9 mouse cellular contexts compared by ENCODE assay signal in genomic region chr3:121813834-121814233, GRCm38 (mm10). TPM values are rescaled to one million over a fixed set of nuclear protein-coding genes. Genes with fewer than 3 reads are reported as not detected.
DNase-seq lines count a peak whose midpoint lies in the region; ATAC-seq and TF ChIP-seq lines count a peak whose summit lies in the region.
"Had no signal": no experiment of that assay in that cellular context is flagged by ENCODE, and none has a peak within 500 bp of the region (broad histone marks: within the 10 kb centered on the region; RNA-seq: fewer than 3 reads in every experiment).

No protein-coding gene starts in this region.

- TF ChIP-seq CTCF in E14TG2a.4 (conservative IDR thresholded peaks at IDR 0.05; ENCODE audit: low read length): no peak

- intact Hi-C loops in heart, postnatal 10 days (cut with DNase I): no loop called here

- peaks cover 8% of the 10 kb centered on the region for H3K4me1 ChIP-seq in heart, embryonic 11.5 days (ENCODE audit: control insufficient read depth, insufficient read depth, low read length)
- peaks cover 64% of the 10 kb centered on the region for H3K4me1 ChIP-seq in E14TG2a.4 (replicated peaks; ENCODE audit: low read depth, low read length)
- peaks cover 8% of the 10 kb centered on the region for H3K4me1 ChIP-seq in forebrain, embryonic 16.5 days (replicated peaks; ENCODE audit: control insufficient read depth, insufficient read depth, low read length)
- H3K4me1 ChIP-seq in liver, embryonic 16.5 days (ENCODE audit: control insufficient read depth, low read depth, low read length): peaks cover 2% of the 10 kb centered on the region; the same call in 1 of the 2 replicates

- ATAC-seq in heart, embryonic 11.5 days (replicated peaks; ENCODE audit: insufficient number of reproducible peaks, low FRiP score, low TSS enrichment): no peak
- no peak for ATAC-seq in forebrain, embryonic 16.5 days
- ATAC-seq in liver, embryonic 16.5 days (ENCODE audit: low read depth): no peak

- no peak overlapping the region for H3K9ac ChIP-seq in heart, embryonic 11.5 days (ENCODE audit: low read depth, low read length)
- peak overlapping the region; percentile 83; the same call in 1 of the 2 replicates for H3K9ac ChIP-seq in forebrain, embryonic 16.5 days (replicated peaks; ENCODE audit: low read depth, low read length)
- no peak overlapping the region for H3K9ac ChIP-seq in liver, embryonic 16.5 days (ENCODE audit: low read depth, low read length)

- no peaks in the 10 kb centered on the region for H3K9me3 ChIP-seq in heart, embryonic 11.5 days (replicated peaks; ENCODE audit: control insufficient read depth, low read length)
- no peaks in the 10 kb centered on the region for H3K9me3 ChIP-seq in E14TG2a.4 (ENCODE audit: low read length)
- H3K9me3 ChIP-seq in forebrain, embryonic 16.5 days (ENCODE audit: control insufficient read depth, low read length): no peaks in the 10 kb centered on the region
- no peaks in the 10 kb centered on the region for H3K9me3 ChIP-seq in liver, embryonic 16.5 days (replicated peaks; ENCODE audit: control insufficient read depth, low read length)

- peak overlapping the region; percentile 69 for H3K4me2 ChIP-seq in heart, embryonic 11.5 days
- H3K4me2 ChIP-seq in forebrain, embryonic 16.5 days (ENCODE audit: low read length): peak overlapping the region; percentile 66
- H3K4me2 ChIP-seq in liver, embryonic 16.5 days (ENCODE audit: low read depth, low read length): peak overlapping the region; percentile 83

- no peaks in the 10 kb centered on the region for H3K27me3 ChIP-seq in heart, embryonic 11.5 days (ENCODE audit: control insufficient read depth, insufficient read depth, low read length)
- H3K27me3 ChIP-seq in E14TG2a.4 (ENCODE audit: insufficient read depth, low read length): no peaks in the 10 kb centered on the region
- H3K27me3 ChIP-seq in forebrain, embryonic 16.5 days (replicated peaks; ENCODE audit: control insufficient read depth, insufficient read depth, low read length): no peaks in the 10 kb centered on the region
- no peaks in the 10 kb centered on the region for H3K27me3 ChIP-seq in liver, embryonic 16.5 days (ENCODE audit: control insufficient read depth, insufficient read depth, low read depth, low read length)

- no peak for DNase-seq in heart, postnatal 10 days
- no peak for DNase-seq in urinary bladder, postnatal 10 days (ENCODE audit: low spot score)
- no peak for DNase-seq in adrenal gland, postnatal 10 days
- DNase-seq in kidney, postnatal 14 days: no peak
- DNase-seq: layer of hippocampus, postnatal 36 days had no signal

- 64% methylated on average over 5 of the region's 5 CpGs for WGBS in heart, embryonic 11.5 days (ENCODE audit: insufficient replicate concordance)
- 60% methylated on average over 5 of the region's 5 CpGs for WGBS in forebrain, embryonic 16.5 days
- 48% methylated on average over 5 of the region's 5 CpGs for WGBS in liver, embryonic 16.5 days (ENCODE audit: insufficient replicate concordance)

- no peaks in the 10 kb centered on the region for H3K36me3 ChIP-seq in heart, embryonic 11.5 days (ENCODE audit: control insufficient read depth, insufficient read depth, low read length)
- no peaks in the 10 kb centered on the region for H3K36me3 ChIP-seq in E14TG2a.4 (ENCODE audit: insufficient read depth, low read length)
- H3K36me3 ChIP-seq in forebrain, embryonic 16.5 days (ENCODE audit: control insufficient read depth, insufficient read depth): no peaks in the 10 kb centered on the region
- no peaks in the 10 kb centered on the region for H3K36me3 ChIP-seq in liver, embryonic 16.5 days (ENCODE audit: control insufficient read depth, insufficient read depth)

- H3K27ac ChIP-seq in heart, embryonic 11.5 days (ENCODE audit: low read depth, low read length): no peak overlapping the region
- H3K27ac ChIP-seq in forebrain, embryonic 16.5 days (ENCODE audit: low read length): no peak overlapping the region
- H3K27ac ChIP-seq in liver, embryonic 16.5 days (ENCODE audit: low read length): no peak overlapping the region

- peak overlapping the region; percentile 90 for H3K4me3 ChIP-seq in heart, embryonic 11.5 days (ENCODE audit: low read depth, low read length)
- peak overlapping the region; percentile 91 for H3K4me3 ChIP-seq in E14TG2a.4 (replicated peaks; ENCODE audit: low read length)
- peak overlapping the region; percentile 74 for H3K4me3 ChIP-seq in forebrain, embryonic 16.5 days (replicated peaks; ENCODE audit: low read length)
- H3K4me3 ChIP-seq in liver, embryonic 16.5 days (ENCODE audit: low read depth, low read length): peak overlapping the region; percentile 80

RNA-seq across cellular contexts. Expression of gene Abcd3, which starts 1.3 kb away (rescaled TPM):
- polyA plus RNA-seq in heart, embryonic 11.5 days (2014; fragmentation: Nextera tagmentation; extraction: Ambion mirVana): 42.2 and 49.1 TPM in 2 replicates
- total RNA-seq in heart, postnatal 10 days (2021): 10 to 100 TPM; 79.9 to 90.2 TPM
- 72.8 and 75.1 TPM in 2 replicates for polyA plus RNA-seq in forebrain, embryonic 16.5 days (2015; fragmentation: Nextera tagmentation; extraction: Ambion mirVana)
- polyA plus RNA-seq in liver, embryonic 16.5 days (2015; fragmentation: Nextera tagmentation; extraction: Ambion mirVana): 28.4 and 29.5 TPM in 2 replicates
- 100 to 1,000 TPM; 170 to 171 TPM for total RNA-seq in adrenal gland, postnatal 10 days (2021)
